16 mouse cellular contexts compared by ENCODE assay signal in the genomic region with DNA sequence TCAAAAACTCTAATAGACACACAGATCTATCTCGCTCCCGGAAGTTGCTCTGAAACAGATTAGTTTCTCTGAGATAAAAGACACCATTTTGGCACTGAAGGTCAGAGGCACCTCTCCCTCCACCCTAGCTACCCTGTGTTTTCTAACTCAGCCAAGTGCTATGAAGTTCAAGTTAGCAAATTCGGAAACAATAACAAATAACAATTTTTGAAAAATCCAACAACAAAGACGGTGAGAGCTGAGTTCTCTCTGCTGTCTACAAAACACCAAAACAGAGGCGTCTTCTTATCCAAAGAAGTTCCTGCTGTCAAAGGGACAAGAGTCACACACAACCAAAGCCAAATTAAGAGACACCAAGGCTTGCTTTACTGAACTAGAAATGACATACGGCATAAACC.
A peak's percentile ranks its signal among the peaks of the same experiment; 100 is the strongest.
DNase-seq lines count a peak whose midpoint lies in the region; ATAC-seq and TF ChIP-seq lines count a peak whose summit lies in the region.
"Had no signal": no experiment of that assay in that cellular context is flagged by ENCODE, and none has a peak within 500 bp of the region (broad histone marks: within the 10 kb centered on the region; RNA-seq: fewer than 3 reads in every experiment).

No protein-coding gene starts in this region.

- H3K4me2 ChIP-seq in lung, postnatal 0 days (replicated peaks; ENCODE audit: low read depth, low read length) = peak overlapping the region; percentile 47
- H3K4me2 ChIP-seq in intestine, postnatal 0 days (replicated peaks; ENCODE audit: low read depth) = peak overlapping the region; percentile 50
- peak overlapping the region; percentile 33 for H3K4me2 ChIP-seq in stomach, embryonic 15.5 days
- H3K4me2 ChIP-seq in hindbrain, embryonic 11.5 days (replicated peaks; ENCODE audit: low read depth, low read length) = no peak overlapping the region
- H3K4me2 ChIP-seq: neural tube, embryonic 15.5 days had no signal

- no peak for DNase-seq in heart, embryonic 10.5 days (ENCODE audit: low spot score)
- DNase-seq in heart, postnatal 4 days = no peak
- peak; percentile 57 for DNase-seq in lung, postnatal 0 days (ENCODE audit: low spot score)
- DNase-seq in lung, postnatal 14 days = no peak
- DNase-seq in cerebellum, adult 8-10 months = no peak
- DNase-seq in hindbrain, embryonic 11.5 days (ENCODE audit: low spot score) = no peak
- DNase-seq: cerebellum, adult 2 months; right cerebral cortex, adult 18-20 months; thymus, postnatal 14 days had no signal

- no peaks in the 10 kb centered on the region for H3K27me3 ChIP-seq in heart, embryonic 10.5 days (ENCODE audit: insufficient read depth, poor library complexity, severe bottlenecking)
- H3K27me3 ChIP-seq in lung, postnatal 0 days (replicated peaks; ENCODE audit: insufficient read depth, low read length) = no peaks in the 10 kb centered on the region
- no peaks in the 10 kb centered on the region for H3K27me3 ChIP-seq in intestine, postnatal 0 days (replicated peaks; ENCODE audit: control insufficient read depth, insufficient read depth, low read length)
- H3K27me3 ChIP-seq in stomach, embryonic 15.5 days (replicated peaks) = no peaks in the 10 kb centered on the region
- H3K27me3 ChIP-seq in hindbrain, embryonic 11.5 days (ENCODE audit: control insufficient read depth, insufficient read depth, low read length) = no peaks in the 10 kb centered on the region
- H3K27me3 ChIP-seq: neural tube, embryonic 15.5 days had no signal

- no peak for ATAC-seq in lung, postnatal 0 days
- no peak for ATAC-seq in intestine, postnatal 0 days
- ATAC-seq in stomach, embryonic 15.5 days (ENCODE audit: insufficient read depth, low FRiP score, low read depth) = no peak
- no peak for ATAC-seq in hindbrain, embryonic 11.5 days (ENCODE audit: low FRiP score)

- peak overlapping the region; percentile 78 for H3K27ac ChIP-seq in heart, embryonic 10.5 days
- H3K27ac ChIP-seq in lung, postnatal 0 days (ENCODE audit: low read length) = peak overlapping the region; percentile 95
- peak overlapping the region; percentile 80 for H3K27ac ChIP-seq in intestine, postnatal 0 days (ENCODE audit: low read depth, low read length)
- peak overlapping the region; percentile 76 for H3K27ac ChIP-seq in stomach, embryonic 15.5 days
- no peak overlapping the region for H3K27ac ChIP-seq in hindbrain, embryonic 11.5 days (ENCODE audit: low read depth, low read length)
- H3K27ac ChIP-seq: layer of hippocampus, adult 2 months; macrophage; neural tube, embryonic 15.5 days had no signal

- no peak for TF ChIP-seq CTCF in lung, postnatal 0 days (IDR thresholded peaks at IDR 0.05)
- TF ChIP-seq CTCF in intestine, postnatal 0 days (IDR thresholded peaks at IDR 0.05; ENCODE audit: low read depth) = no peak

- peaks cover 54% of the 10 kb centered on the region for H3K4me1 ChIP-seq in heart, embryonic 10.5 days
- H3K4me1 ChIP-seq in lung, postnatal 0 days (ENCODE audit: insufficient read depth, low read depth, low read length) = peaks cover 18% of the 10 kb centered on the region; the same call in 1 of the 2 replicates
- peaks cover 23% of the 10 kb centered on the region for H3K4me1 ChIP-seq in intestine, postnatal 0 days (replicated peaks; ENCODE audit: control insufficient read depth, insufficient read depth, low read length)
- peaks cover 15% of the 10 kb centered on the region for H3K4me1 ChIP-seq in stomach, embryonic 15.5 days
- H3K4me1 ChIP-seq in hindbrain, embryonic 11.5 days (replicated peaks; ENCODE audit: control insufficient read depth, insufficient read depth, low read length) = no peaks in the 10 kb centered on the region

- no peaks in the 10 kb centered on the region for H3K9me3 ChIP-seq in heart, embryonic 10.5 days
- H3K9me3 ChIP-seq in lung, postnatal 0 days (ENCODE audit: low read length) = no peaks in the 10 kb centered on the region
- no peaks in the 10 kb centered on the region for H3K9me3 ChIP-seq in intestine, postnatal 0 days (ENCODE audit: control insufficient read depth)
- H3K9me3 ChIP-seq in stomach, embryonic 15.5 days = no peaks in the 10 kb centered on the region
- no peaks in the 10 kb centered on the region for H3K9me3 ChIP-seq in hindbrain, embryonic 11.5 days (ENCODE audit: control insufficient read depth, low read length)
- H3K9me3 ChIP-seq: G1E; neural tube, embryonic 15.5 days had no signal

- peak overlapping the region; percentile 41 for H3K9ac ChIP-seq in lung, postnatal 0 days (replicated peaks; ENCODE audit: low read depth)
- H3K9ac ChIP-seq in intestine, postnatal 0 days (ENCODE audit: low read depth, low read length) = peak overlapping the region; percentile 31
- H3K9ac ChIP-seq in stomach, embryonic 15.5 days = no peak overlapping the region
- no peak overlapping the region for H3K9ac ChIP-seq in hindbrain, embryonic 11.5 days (ENCODE audit: low read depth, low read length)
- H3K9ac ChIP-seq: neural tube, embryonic 15.5 days had no signal

- TF ChIP-seq EP300 in lung, postnatal 0 days (IDR thresholded peaks at IDR 0.05) = no peak

- WGBS in heart, embryonic 10.5 days = 43% methylated on average over 6 of the region's 6 CpGs
- WGBS in lung, postnatal 0 days = 38% methylated on average over 6 of the region's 6 CpGs
- 43% methylated on average over 6 of the region's 6 CpGs for WGBS in intestine, postnatal 0 days
- WGBS in stomach, embryonic 15.5 days = 47% methylated on average over 6 of the region's 6 CpGs
- WGBS in hindbrain, embryonic 11.5 days = 89% methylated on average over 6 of the region's 6 CpGs

- H3K4me3 ChIP-seq in heart, embryonic 10.5 days = 0 out of 2 replicates have a peak overlapping the region, but pooled peaks have one; percentile 19
- H3K4me3 ChIP-seq in lung, postnatal 0 days (ENCODE audit: low read depth, low read length) = peak overlapping the region; percentile 30
- no peak overlapping the region for H3K4me3 ChIP-seq in intestine, postnatal 0 days (ENCODE audit: low read depth, low read length)
- peak overlapping the region; percentile 23; the same call in 1 of the 2 replicates for H3K4me3 ChIP-seq in stomach, embryonic 15.5 days (replicated peaks)
- no peak overlapping the region for H3K4me3 ChIP-seq in hindbrain, embryonic 11.5 days (ENCODE audit: low read depth, low read length)
- H3K4me3 ChIP-seq: erythroblast, embryonic 14.5 days; layer of hippocampus, adult 2 months; neural tube, embryonic 15.5 days had no signal

- no peaks in the 10 kb centered on the region for H3K36me3 ChIP-seq in heart, embryonic 10.5 days
- no peaks in the 10 kb centered on the region for H3K36me3 ChIP-seq in lung, postnatal 0 days (ENCODE audit: insufficient read depth, low read length)
- H3K36me3 ChIP-seq in intestine, postnatal 0 days (ENCODE audit: control insufficient read depth, insufficient read depth) = no peaks in the 10 kb centered on the region
- H3K36me3 ChIP-seq in stomach, embryonic 15.5 days = no peaks in the 10 kb centered on the region
- no peaks in the 10 kb centered on the region for H3K36me3 ChIP-seq in hindbrain, embryonic 11.5 days (ENCODE audit: control insufficient read depth, insufficient read depth, low read length)
- H3K36me3 ChIP-seq: neural tube, embryonic 15.5 days had no signal

Comparison
In these comparisons a context has a peak if more than half of its experiments do, and no peak if none do; other contexts are left out.
1. H3K4me3 ChIP-seq: peak in heart, embryonic 10.5 days (single experiment), lung, postnatal 0 days (single experiment) and stomach, embryonic 15.5 days (single experiment); none in intestine, postnatal 0 days (single experiment) and hindbrain, embryonic 11.5 days (single experiment).
2. H3K9ac ChIP-seq: peak in lung, postnatal 0 days (single experiment) and intestine, postnatal 0 days (single experiment); none in stomach, embryonic 15.5 days (single experiment) and hindbrain, embryonic 11.5 days (single experiment).